In genomic region chr14:20180751-20181162, GRCm38 (mm10) we compare ENCODE assay signal across 8 mouse cellular contexts. TPM values are rescaled to one million over a fixed set of nuclear protein-coding genes. Genes with fewer than 3 reads are reported as not detected.
A peak's percentile ranks its signal among the peaks of the same experiment; 100 is the strongest.
DNase-seq lines count a peak whose midpoint lies in the region; ATAC-seq and TF ChIP-seq lines count a peak whose summit lies in the region.

No protein-coding gene starts in this region.

- H3K9me3 ChIP-seq in liver, embryonic 13.5 days (replicated peaks), result no peaks in the 10 kb centered on the region

- no peak overlapping the region for H3K27ac ChIP-seq in layer of hippocampus, adult 2 months
- H3K27ac ChIP-seq in liver, embryonic 13.5 days, result peak overlapping the region; percentile 82

- H3K4me2 ChIP-seq in liver, embryonic 13.5 days, result peak overlapping the region; percentile 95

- peak overlapping the region; percentile 86 for H3K9ac ChIP-seq in liver, embryonic 13.5 days

- H3K4me3 ChIP-seq in layer of hippocampus, adult 2 months, result peak overlapping the region; percentile 59; the same call in 1 of the 2 replicates
- peak overlapping the region; percentile 78 for H3K4me3 ChIP-seq in liver, embryonic 13.5 days (replicated peaks)

- peak; percentile 88 for ATAC-seq in liver, embryonic 13.5 days (ENCODE audit: low read depth)

- under 1% methylated on average over 24 of the region's 24 CpGs for WGBS in liver, embryonic 13.5 days (ENCODE audit: insufficient replicate concordance)

- intact Hi-C loops in heart, postnatal 25 days (cut with DNase I), result no loop called here

- peaks cover 51% of the 10 kb centered on the region for H3K4me1 ChIP-seq in liver, embryonic 13.5 days (replicated peaks)

- no peak for TF ChIP-seq CTCF in layer of hippocampus, adult 2 months (conservative IDR thresholded peaks at IDR 0.05)

- H3K27me3 ChIP-seq in liver, embryonic 13.5 days, result no peaks in the 10 kb centered on the region

- H3K36me3 ChIP-seq in liver, embryonic 13.5 days, result no peaks in the 10 kb centered on the region; the same call in 1 of the 2 replicates

- no peak for DNase-seq in layer of hippocampus, adult 2 months (ENCODE audit: low spot score in 2 of 2)
- no peak for DNase-seq in layer of hippocampus, adult 8-10 months (ENCODE audit: low spot score in 2 of 2)
- DNase-seq in embryo, embryonic 11 days, result peak; percentile 47
- DNase-seq in heart, postnatal 25 days (ENCODE audit: low spot score), result peak; percentile 22
- DNase-seq in liver, embryonic 13.5 days, result peak; percentile 64
- DNase-seq in natural killer cell, adult 2 months (ENCODE audit: low spot score in 2 of 2), result peak; percentile 35 to 55
- no peak for DNase-seq in frontal cortex, postnatal 14 days (ENCODE audit: low spot score in 2 of 2)
- DNase-seq in layer of hippocampus, postnatal 14 days (ENCODE audit: low spot score in 2 of 2), result no peak

RNA-seq across cellular contexts. Expression of gene Kcnk5, which starts 0.9 kb away (rescaled TPM):
- under 1 TPM; 0.10 to 0.23 TPM for total RNA-seq in layer of hippocampus, adult 2 months (2021)
- under 1 TPM; 0.33 to 0.71 (median 0.48) TPM for total RNA-seq in layer of hippocampus, adult 8-10 months (2022)
- total RNA-seq in heart, postnatal 25 days (2021), result under 1 TPM; 0.55 to 0.56 TPM
- polyA plus RNA-seq in liver, embryonic 13.5 days (2015; fragmentation: Nextera tagmentation; extraction: Ambion mirVana), result 6.2 and 6.7 TPM in 2 replicates
- under 1 TPM; 0.39 to 0.41 TPM for total RNA-seq in layer of hippocampus, postnatal 14 days (2021)

RNA-seq across cellular contexts. Expression of gene Saysd1, which starts 42.4 kb away (rescaled TPM):
- total RNA-seq in layer of hippocampus, adult 2 months (2021), result 1 to 10 TPM; 4.8 to 5.2 TPM
- total RNA-seq in layer of hippocampus, adult 8-10 months (2022), result 1 to 10 TPM; 4.2 to 5.9 (median 4.8) TPM
- total RNA-seq in heart, postnatal 25 days (2021), result 1 to 10 TPM; 2.4 to 2.7 TPM
- polyA plus RNA-seq in liver, embryonic 13.5 days (2015; fragmentation: Nextera tagmentation; extraction: Ambion mirVana), result 3.7 and 4.1 TPM in 2 replicates
- 1 to 10 TPM; 5.2 to 6.6 TPM for total RNA-seq in layer of hippocampus, postnatal 14 days (2021)

Comparison
In these comparisons a context has a peak if more than half of its experiments do, and no peak if none do; other contexts are left out.
1. DNase-seq: peak in embryo, embryonic 11 days (single experiment), heart, postnatal 25 days (single experiment), liver, embryonic 13.5 days (single experiment) and natural killer cell, adult 2 months (2 of 2); none in layer of hippocampus, adult 2 months (0 of 2), layer of hippocampus, adult 8-10 months (0 of 2), frontal cortex, postnatal 14 days (0 of 2) and layer of hippocampus, postnatal 14 days (0 of 2).